Mouse (Mus musculus) gastrocnemius, postnatal 25 days (tissue): Measurements from ENCODE around the gene 1700001C19Rik. TPM values are rescaled to one million over a fixed set of nuclear protein-coding genes. Genes with fewer than 3 reads are reported as not detected.
A peak's percentile ranks its signal among the peaks of the same experiment; 100 is the strongest.

Experiments
- DNase-seq: peaks from one replicate; pipeline ENCODE4 v3.0.0; 2022
- long read RNA-seq, 2 experiments: library from polyadenylated mRNA; stranded (forward); transcript quantifications; one replicate each; pipeline ENCODE4 v2.0.0; 2021
- total RNA-seq, 2 experiments: library from RNA; stranded (reverse); gene quantifications; 1 replicate in 1 of 2; 2 replicates in 1 of 2; pipeline ENCODE4 v1.2.3; 2021

Gene 1700001C19Rik
- total RNA-seq, result not detected
- long read RNA-seq, experiment 1, result 0 reads
- long read RNA-seq, experiment 2, result 0 reads

DNA sequence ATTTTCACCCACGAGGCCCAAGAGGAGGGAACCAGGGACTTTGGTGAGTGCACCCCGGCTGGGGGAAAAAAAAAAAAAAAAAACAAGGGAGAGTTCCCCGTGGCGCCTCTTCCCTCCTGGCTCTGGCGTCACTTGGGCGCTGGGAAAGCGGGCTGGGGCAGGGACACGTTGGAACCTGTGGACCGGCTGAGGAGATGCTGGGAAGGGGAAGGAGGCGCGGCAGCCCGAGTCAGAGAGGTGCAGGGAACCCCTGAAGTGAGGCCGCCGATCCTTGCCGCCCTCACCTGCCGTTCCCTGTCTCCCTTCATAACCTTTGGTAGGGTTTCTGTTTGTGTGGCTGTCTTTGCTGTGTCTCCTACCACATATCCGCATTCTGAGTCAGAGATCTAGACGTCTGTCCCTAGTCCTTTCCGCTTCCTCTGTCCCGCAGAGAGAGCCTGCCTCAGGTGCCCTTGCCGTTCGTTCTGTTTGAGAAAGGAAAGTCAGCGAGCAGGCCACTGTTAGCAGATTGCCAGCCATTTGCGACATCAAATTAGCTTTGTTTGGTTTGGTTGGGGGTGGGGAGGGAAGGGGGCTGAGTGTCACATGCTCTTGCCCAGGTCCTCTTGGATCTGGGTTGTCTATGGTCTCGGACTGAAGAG is at the start of gene 1700001C19Rik:
Gene 1700001C19Rik (minus strand): TSS at position 470 of the 641 bp plus-strand sequence.
- no peak for DNase-seq

DNA sequence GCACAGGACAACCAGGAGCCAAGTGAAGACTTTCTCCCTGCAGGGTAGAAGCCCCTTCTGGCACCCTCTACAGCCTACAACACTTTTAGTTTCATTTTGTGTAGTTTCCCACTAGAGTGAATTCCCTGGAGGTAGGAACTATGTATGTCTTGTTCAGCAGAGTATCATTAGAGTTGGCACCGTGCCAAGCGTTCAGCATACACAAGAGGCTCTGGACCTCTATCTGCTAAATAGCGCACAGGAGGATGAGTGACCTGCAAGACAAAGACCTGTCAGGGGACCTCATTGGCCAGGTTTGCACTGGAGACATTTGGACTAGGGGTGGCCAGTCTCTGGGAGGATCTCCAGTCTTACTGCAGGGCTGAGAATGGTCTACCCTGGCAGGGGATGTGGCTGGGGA is 48.6 kb upstream of the 1700001C19Rik start:
- no peak for DNase-seq

DNA sequence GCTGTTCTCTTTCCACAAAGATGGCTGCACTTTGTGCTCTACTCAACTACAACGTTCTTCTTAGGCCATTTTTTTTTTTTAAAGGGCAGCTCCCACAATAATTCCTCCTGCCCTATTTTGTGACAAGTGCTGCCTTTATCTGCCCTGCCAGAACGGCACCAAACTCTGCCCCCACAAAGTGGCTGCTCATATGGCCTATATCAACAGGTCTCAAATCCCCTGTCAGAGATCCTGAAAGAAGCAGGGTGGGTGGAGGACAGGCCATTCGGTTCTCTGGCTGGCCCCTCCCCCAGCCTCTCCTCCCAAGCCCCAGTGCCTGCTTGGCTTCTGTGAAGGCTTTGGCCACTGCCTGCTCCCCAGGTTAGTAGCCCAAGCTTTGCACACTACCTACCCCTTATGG is 47.8 kb upstream of the 1700001C19Rik start:
- DNase-seq, result peak; percentile 4

DNA sequence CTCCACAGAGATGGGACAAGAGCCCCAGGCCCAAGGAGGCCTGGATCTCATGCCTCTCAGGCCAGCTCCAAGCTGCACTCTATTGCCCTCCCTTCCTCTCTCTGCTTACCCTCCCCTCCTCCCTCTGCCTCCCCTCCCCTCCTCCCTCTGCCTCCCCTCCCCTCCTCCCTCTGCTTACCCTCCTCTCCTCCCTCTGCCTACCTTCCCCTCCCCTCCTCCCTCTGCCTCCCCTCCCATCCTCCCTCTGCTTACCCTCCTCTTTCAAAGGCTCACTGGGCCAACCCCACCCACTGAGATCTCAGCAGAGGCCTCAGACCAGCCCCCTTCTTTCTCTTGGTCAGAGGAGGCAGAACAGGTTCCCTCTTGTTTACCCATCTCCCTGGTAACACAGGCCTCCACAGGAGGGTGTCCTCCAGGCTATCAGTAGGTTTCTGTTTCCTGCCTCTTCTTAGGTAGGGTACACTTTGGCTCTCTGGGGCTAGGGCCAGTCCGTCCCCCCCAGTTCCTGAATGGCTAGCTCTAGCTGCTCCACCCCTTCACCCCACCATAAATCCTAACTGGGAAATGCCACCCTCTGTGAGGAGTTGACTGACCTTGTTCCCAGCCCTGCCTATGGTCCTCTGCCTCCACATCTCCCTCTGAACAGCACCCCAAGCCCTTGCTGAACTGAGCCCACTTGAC is 47.2 kb upstream of the 1700001C19Rik start:
- DNase-seq, result no peak

DNA sequence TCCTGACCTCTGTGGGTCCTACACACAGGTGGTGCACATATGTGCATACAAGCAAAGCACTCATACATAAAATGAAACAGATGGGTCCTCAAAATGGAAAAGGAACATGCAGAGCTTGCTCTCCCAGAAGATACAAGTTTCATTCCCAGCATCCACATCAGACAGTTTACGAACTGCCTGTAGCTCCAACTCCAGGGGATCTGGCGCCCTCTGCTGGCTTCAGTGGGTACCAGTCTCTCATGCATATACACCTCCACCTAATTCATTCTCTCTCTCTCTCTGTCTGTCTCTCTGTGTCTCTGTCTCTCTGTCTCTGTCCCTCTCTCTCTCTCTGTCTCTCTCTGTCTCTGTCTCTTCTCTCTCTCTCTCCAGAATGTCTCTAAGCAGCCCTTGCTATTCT is 45.2 kb upstream of the 1700001C19Rik start:
- no peak for DNase-seq

DNA sequence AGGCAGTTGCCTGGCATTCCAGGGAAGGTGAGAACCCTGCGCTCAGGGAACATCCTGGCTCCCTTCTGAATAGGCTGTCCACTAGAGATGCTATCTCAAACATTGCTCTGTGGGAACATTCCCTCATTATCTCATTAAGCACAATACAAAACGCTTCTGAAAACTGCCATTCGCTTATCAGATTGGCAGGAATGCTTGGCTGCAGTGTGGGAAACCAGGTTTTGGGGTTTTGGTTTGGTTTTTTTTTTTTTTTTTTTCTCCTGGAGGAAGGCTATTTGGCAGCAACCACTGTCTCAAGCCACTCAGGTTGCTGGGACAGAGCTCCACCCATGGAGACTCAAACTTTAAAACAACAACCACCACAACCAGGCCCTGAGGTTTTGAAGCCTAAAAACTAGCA is 42.7 kb upstream of the 1700001C19Rik start:
- DNase-seq, result no peak

DNA sequence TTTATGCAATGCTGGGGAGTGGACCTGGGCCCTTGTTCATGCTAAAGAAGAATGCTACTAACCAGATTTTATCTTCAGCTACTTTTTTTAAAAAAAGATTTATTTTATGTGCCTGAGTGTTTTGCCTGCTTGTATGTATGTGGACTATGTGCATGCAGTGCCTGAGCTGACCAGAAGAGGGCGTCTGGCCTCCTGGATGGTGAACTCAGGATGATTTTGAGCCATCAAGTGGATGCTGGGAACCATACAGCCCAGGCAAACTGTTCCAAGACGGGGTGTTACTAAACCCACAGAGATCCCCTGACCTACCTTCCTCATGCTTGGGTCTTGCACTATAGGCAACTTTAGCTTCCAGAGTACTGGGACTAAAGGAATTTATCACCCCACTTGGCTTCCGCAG is 38.5 kb upstream of the 1700001C19Rik start:
- DNase-seq, result no peak

DNA sequence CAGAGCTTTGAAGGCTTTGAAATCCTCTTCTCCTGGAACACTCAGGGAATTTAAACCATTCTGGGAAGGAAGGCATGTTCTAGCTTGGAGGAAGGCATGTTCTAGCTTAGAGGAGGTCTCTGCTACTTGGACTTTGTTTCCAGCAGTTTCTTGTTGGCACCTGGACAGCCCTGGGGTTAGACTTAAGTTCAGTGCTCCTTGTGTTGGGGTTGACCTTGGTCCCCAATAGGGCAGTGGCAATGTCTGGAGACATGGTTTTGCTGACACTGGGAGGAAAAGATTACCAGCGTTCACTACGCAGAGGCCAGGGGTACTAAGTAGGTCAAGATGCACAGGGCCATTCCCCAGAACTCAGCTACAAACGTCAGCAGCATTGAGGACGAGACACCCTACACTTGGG is 38.0 kb upstream of the 1700001C19Rik start:
- no peak for DNase-seq

DNA sequence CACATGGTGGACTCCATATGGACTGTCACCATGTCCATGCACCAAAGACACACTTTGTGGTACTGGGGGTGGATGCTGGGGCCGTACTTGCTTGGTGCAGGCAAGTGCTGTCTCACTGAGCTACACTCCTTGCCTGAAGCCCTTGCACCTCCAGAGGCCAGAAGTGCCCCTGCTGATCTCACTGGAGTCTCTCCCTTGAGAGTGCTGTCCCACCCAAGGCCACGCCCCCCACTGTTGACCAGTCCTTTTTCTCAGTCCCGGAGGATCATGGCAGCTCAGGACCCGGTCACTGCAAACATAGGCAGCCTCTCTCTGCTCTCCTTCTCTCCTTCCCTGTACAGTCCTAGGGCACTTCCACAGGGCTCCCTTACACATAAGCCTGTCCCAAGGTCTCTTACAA is 37.1 kb upstream of the 1700001C19Rik start:
- DNase-seq, result no peak

DNA sequence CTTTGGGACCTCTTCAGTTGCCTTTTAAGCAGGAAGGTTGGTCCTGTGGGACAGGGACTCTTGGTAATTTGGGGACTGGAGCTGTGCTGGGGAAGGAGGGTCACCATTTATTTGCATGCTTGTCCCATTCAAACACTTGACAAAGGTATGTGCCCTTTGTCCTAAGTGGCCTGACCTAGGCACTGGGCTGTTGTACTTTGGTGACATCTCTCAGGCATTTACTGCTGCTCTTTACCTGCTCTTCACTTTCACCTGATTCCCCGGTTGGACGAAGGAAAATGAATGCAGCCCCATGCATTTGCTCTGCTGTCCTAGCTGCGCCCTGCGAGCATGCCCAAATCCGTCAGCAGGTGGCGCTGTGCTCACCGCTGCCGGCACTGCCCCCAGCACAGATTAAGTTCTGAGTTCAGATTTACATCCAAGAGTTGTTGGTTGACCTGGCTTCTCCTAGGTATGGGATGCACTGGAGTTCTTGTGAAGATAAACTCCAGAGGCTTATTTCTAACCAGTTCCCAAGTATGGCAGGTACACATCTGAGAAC is 36.3 kb upstream of the 1700001C19Rik start:
- DNase-seq, result no peak

DNA sequence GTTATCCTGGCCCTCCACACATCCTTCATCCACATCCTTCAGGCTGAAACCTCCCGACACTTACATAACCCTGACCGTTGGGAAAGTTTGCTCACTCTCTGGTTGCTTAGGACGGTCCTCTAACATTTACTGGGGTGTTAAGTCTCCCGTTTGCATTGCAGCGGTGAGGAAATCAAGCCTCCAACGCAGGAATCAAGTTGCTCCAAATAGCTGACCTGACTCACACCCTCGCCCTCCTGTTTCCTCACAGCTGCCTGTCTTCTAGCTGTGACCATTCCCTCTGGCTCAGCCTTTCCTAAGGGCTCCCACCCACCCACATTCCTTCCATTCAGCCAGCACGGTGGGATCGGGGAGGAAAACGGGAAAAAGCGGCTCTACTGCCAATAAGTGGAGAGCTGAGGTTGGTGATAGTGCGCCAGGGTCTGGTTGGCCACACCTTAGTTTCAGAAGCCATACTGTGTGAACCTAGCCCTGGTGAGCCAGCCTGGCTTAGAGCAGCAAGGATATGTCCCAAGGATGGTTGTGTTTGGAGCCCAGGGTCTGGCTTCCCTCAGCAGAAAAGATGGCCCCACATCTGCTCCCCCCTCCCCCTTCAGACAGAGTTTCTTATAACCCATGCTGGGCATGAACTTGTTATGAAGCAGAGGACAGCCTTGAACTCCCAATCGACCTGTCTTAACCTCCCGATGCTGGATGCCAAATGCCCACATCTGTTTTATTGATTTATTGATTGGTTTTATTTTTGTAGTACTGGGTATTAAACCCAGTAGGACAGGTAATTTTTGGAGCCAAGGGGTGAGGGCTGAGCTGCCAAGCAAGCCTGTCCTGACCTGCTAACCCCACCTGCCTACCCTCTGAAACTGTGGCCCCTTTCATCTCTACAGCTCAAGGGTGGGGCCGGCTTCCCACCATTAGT is 35.5 kb upstream of the 1700001C19Rik start:
- DNase-seq, result no peak

DNA sequence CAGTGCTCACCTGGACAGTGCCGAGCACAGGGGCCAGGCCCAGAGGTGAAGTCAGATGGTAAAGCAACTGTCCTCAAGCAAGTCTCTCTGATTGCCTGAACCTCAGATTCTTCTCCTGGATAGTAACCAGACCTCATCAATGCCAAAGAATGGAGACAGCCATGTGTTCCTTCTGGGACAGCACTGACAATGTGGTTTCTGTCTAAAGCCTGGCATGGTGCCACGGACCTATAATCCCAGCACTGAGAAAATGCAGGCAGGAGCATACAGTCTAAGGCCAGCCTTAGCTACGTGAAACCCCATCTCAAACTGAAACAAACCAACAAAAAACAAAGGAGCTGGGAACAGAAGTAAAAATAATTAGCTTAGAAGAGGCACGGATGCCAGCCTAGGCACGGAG is 33.5 kb upstream of the 1700001C19Rik start:
- no peak for DNase-seq

DNA sequence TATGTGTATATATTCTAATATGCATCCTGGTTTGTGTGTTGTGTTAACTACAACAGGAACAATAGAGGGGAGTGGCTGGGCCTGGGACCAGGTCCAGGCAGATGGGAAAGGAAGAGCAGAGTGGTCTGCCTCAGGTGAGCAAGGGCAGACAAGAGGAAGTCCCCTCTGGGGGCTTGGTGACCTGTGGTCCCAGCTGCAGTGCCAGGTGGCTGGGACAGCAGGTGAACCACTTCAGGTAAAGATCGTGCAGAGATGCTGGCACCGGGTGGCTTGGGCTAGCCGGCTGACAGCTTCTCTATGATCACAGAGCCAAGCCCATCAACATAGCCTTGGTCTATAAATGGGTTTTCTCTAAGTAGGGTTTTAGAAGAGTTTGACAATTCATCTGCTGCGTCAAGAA is 32.9 kb upstream of the 1700001C19Rik start:
- DNase-seq, result no peak

DNA sequence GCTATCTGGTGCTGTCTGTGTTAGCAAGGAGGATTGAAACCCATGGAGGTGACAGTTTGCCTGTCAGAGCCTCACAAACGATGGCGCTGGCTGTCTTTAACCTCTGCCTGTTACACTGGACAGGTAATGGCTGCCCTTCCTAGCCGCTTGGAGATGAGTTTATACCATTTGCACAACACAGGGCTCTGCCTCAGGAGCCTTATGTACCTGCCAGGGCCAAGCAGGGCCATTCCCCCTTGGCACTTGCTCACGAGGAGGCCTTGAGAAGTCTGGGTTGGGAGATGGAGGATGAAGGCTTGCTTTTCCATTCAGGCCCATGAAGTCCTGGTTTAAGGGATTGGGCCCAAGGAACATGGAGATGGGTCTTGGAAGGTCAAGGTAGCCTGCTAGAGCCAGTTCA is 32.5 kb upstream of the 1700001C19Rik start:
- no peak for DNase-seq

DNA sequence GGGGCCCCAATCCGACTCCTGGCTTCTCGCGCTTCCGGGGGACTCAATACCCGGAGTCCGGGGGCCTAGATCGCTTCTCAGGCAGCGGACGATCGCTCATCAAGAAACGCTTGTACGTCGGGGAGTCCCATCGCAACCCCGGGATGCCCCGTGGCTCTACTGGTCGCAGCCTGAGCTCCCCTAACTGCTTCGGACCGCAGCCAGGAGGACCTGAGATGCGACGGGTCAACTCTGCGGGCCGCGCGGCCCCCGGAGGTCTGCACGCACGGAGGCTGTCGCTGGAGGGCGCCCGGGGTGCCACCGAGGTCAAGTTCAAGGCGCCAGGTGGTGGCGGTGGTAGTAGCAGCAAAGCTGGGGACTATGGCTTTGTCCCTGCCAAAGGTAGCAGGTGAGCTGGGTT is 31.3 kb upstream of the 1700001C19Rik start:
- no peak for DNase-seq

DNA sequence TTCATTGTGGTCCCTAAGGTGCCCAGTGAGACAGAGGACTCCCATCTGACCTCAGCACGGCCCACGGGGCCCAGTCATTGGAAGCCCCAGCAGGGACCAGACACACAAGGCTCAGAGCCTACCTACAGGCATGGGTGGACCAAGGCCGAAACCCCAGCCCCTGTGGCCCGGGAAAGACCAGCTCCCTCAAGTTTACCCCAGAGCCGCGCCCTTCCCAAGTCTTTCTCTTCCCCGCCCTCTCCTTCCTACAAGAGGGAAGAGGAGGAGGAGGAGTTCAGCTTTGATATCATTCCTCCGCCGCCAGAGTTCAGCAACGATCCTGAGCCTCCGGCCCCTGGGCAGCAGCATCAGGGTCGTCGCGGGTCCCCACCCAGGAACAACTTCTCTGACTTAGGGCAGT is 30.9 kb upstream of the 1700001C19Rik start:
- no peak for DNase-seq

DNA sequence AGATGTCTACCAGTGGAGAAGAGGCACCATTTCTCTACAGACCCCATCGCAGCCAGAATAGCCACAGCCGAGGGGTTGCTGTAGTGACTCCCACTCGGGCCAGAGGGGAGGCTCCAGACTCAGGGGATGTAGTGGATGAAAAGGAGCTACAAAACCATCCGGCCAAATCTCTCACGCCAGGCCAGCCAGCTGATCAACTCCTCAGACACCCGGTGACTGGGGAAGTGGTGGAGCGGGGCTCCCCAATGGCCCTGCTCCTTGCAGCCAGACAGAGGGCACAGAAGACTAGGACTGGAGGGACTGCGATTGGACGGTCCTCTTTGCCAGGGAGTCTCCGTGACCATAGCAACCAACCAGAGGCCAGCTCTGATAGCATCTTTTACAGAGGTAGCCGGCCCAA is 30.5 kb upstream of the 1700001C19Rik start:
- DNase-seq, result no peak

DNA sequence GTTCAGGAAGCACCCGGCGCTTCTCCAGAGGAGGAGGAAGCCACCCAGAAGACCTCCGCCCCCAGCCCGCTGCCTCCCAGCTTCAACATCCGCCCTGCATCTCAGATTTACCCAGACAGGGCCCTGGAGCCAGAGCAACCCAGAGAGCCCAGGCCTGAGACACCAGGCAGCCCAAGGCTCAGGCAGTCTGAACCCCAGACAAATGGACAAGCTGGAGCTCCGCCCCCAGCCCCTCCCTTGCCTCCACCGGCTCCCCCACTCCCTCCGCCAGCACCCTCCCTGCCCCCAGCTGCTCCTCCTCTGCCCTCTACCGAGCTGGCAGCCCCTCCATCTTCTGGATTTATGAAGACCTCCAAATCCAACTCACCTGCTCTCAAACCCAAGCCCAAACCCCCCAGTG is 29.1 kb upstream of the 1700001C19Rik start:
- DNase-seq, result no peak

DNA sequence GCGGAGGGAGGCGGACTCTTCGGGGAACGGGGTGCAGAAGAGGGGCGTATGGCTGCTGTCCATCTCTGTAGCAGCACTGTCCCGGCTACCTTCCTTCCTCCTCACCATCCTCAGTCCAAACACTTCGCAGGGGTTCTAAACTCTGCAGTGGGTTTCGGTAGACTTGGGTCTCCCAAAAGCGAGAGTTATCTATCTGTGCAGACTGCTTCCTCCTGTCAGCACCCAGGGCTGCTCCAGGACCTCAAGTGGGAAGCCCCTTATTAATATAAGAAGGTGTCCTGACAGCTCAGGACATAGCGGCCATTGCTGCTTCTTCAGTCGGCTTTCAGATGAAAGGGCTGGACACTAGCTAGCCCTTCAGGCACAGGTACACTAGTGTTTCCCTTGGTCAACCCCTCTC is 27.8 kb upstream of the 1700001C19Rik start:
- no peak for DNase-seq

DNA sequence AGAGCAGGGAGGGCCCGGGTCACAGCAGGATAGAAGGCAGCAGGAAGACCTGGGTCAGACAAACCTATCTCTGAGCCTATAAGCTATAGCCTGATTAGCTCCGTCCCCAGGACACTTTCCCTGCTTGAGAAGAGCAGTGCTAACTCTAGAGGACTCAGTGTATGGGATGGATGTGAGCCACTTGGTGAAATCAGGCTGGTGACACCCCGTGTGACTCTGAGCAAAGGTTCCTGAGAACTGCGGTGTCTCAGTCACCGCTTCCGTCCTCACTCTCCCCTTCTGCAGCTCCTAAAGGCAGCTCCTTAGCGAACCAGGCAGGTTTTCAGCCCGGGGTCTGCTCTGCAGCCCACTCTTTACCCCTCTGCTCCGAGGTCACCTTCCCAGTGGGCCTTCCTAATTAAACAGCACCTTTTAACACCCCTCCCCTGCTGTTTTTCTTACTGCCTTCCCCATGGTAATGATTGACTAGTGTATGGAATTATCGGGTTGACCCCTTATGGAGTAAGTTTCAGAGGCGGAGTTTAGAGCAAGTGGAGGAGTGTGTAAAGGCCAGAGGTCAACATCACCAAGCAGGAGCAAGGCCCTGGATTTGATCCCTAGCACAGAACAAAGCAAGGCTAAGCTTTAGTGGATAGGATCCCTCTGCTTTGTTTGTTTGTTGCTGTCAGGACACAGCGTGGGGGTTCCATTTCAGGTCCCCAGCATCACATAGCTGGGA is 27.2 kb upstream of the 1700001C19Rik start:
- DNase-seq, result no peak

DNA sequence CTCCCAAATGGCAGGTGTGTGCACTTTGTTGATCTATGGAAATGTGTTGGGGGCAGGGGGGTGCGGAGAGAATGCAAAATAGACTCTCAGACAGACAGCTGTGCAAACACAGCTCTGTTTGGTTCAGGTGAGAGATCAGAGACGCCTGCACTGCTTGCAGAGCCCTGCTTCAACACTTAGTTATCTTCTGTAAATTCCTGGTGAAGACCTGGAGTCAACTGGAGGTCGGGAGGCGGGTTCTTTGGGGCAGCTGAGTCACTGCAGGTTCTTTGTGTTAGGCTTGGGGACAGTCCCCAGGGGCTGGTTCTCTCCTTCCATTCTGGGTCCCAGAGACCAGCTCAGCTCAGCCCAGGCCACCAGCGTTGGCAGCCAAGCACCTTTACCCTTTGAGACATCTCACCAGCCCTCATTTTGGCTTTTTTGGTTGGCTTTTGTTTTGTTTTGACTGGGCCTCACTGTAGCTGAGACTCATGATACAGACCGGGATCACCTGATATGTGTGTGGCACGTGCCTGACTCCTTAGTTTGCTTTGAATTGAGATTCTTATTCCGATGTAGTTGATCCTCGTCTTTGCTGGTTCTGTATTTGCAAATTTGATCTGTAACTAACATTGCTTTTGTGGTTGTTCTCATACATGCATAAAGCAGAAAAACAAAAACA is 25.7 kb upstream of the 1700001C19Rik start:
- DNase-seq, result no peak

DNA sequence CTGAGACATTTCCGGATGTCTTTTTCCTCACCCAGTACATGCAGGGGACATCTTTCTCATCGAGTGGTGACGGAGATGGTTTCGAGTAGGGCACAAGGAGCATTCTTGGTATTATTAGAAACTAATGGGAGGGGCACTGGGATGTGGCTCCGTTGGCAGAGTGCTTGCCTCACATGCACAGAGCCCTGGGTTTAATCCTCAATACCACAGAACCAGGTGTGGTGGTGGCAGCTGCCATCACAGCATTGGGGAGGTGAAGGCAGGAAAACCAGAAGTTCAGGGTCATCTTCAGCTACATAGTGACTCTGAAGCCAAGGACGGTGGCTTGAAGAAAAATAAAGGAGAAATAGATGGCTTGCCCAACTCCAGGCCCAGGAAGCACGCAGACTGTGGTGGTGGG is 25.0 kb upstream of the 1700001C19Rik start:
- DNase-seq, result no peak
